Mouse (Mus musculus) stomach, embryonic 16.5 days (tissue): ENCODE measurements around the gene Tmod3. TPM values are rescaled to one million over a fixed set of nuclear protein-coding genes. Genes with fewer than 3 reads are reported as not detected.
A peak's percentile ranks its signal among the peaks of the same experiment; 100 is the strongest.

ENCODE experiments used
- ATAC-seq: fragments of 200-750 bp; cut with Nextera tagmentation; 2 replicates; pipeline ENCODE4 v1.8.0; 2017; ENCODE audit warnings: moderate number of reproducible peaks, moderate TSS enrichment; ENCODE audit not compliant: insufficient read depth, low FRiP score
- H3K27ac ChIP-seq: fragments of 300-500 bp; sonication (generic); 2 replicates; pipeline ENCODE4 v1.5.1; 2014; ENCODE audit warnings: low read length
- H3K27me3 ChIP-seq: fragments of 300-500 bp; sonication (generic); 2 replicates; pipeline ENCODE4 v1.6.1; 2014; ENCODE audit warnings: low read length, control low read depth, mixed read lengths; ENCODE audit not compliant: control insufficient read depth, insufficient read depth
- H3K36me3 ChIP-seq: fragments of 300-500 bp; sonication (generic); 2 replicates; pipeline ENCODE4 v1.6.1; 2014; ENCODE audit warnings: low read length; ENCODE audit not compliant: control insufficient read depth, insufficient read depth
- H3K4me1 ChIP-seq: fragments of 300-500 bp; sonication (generic); 2 replicates; pipeline ENCODE4 v1.6.1; 2014; ENCODE audit warnings: low read length, control low read depth, mixed read lengths; ENCODE audit not compliant: control insufficient read depth, insufficient read depth
- H3K4me2 ChIP-seq: fragments of 300-500 bp; sonication (generic); 2 replicates; pipeline ENCODE4 v1.6.1; 2014; ENCODE audit warnings: low read depth, low read length, mixed read lengths
- H3K4me3 ChIP-seq: fragments of 300-500 bp; sonication (generic); replicated peaks from 2 replicates; pipeline ENCODE4 v1.5.1; 2014; ENCODE audit warnings: mild to moderate bottlenecking, low read length
- H3K9ac ChIP-seq: fragments of 300-500 bp; sonication (generic); 2 replicates; pipeline ENCODE4 v1.6.1; 2014; ENCODE audit warnings: low read length
- H3K9me3 ChIP-seq: fragments of 300-500 bp; sonication (generic); replicated peaks from 2 replicates; pipeline ENCODE4 v1.6.1; 2016; ENCODE audit warnings: low read length, control low read depth; ENCODE audit not compliant: control insufficient read depth
- WGBS: fragments of 180-500 bp; shearing (Covaris S2); extraction: QIAGEN DNeasy Blood & Tissue Kit; methylation state at CpG from one replicate; pipeline ENCODE4 v1.1.7; 2014; 5-methylcytosine and 5-hydroxymethylcytosine counted together
- polyA plus RNA-seq: library from polyadenylated mRNA; unstranded; fragments of >200 nt; fragmentation: Nextera tagmentation; extraction: Ambion mirVana; gene quantifications from 2 replicates; pipeline ENCODE4 v1.2.1, GENCODE M21; 2015

Tmod3 gene
- polyA plus RNA-seq, 1 experiment from 2014 or later = 159 TPM

DNA sequence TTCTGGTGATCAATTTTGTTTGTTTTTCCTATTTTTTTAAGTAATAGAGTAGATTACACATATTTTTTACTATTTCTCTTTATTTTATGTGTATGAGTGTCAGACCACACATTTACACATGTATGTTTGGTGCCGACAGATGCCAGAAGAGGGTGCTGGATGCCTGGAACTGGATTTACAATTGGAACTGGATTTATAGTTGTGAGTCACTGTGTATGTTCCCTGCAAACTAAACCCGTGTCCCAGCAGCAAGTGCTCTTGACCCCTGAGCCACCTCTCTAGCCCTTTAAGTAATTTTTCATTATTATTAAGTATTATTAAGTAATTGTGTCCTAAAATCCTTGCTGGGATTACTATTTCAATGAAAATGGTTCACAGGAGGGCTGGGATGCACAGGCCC lies 37.2 kb downstream of the Tmod3 start:
- ATAC-seq = no peak
- 61% methylated on average over 2 of the region's 2 CpGs for WGBS
- Histone ChIP-seq H3K36me3 (0 out of 2 replicates have a peak, but pooled peaks cover 3% of the 10 kb centered on the region), H3K27ac (0 out of 2 replicates have a peak overlapping the region, but pooled peaks have one; percentile 36), H3K4me2 (no peak overlapping the region), H3K9me3 (no peaks in the 10 kb centered on the region), H3K9ac (no peak overlapping the region), H3K4me3 (no peak overlapping the region), H3K4me1 (no peaks in the 10 kb centered on the region), H3K27me3 (no peaks in the 10 kb centered on the region)

DNA sequence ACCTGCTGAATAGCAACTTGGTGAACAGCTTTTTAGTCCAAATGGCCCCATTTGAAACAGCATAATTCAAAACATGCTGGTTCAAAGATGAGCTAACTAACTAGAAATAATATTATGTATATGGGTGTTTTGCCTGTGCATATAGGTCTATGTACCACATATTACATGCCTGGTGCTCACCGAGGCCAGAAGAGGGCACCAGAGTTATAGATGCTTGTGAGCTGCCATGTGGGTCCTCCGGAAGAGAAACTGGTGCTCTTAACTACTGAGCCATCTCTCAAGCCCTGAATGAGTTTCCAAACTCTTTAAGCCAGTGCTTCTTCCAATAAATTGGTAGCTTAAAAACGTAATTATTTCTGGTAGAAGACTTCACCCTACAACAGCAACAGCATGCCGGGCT lies 37.7 kb downstream of the Tmod3 start:
- Histone ChIP-seq H3K4me1 (no peaks in the 10 kb centered on the region), H3K27me3 (no peaks in the 10 kb centered on the region), H3K9me3 (no peaks in the 10 kb centered on the region), H3K27ac (no peak overlapping the region), H3K36me3 (0 out of 2 replicates have a peak, but pooled peaks cover 3% of the 10 kb centered on the region), H3K4me2 (no peak overlapping the region), H3K4me3 (no peak overlapping the region), H3K9ac (no peak overlapping the region)
- 55% methylated on average over 4 of the region's 4 CpGs for WGBS
- no peak; the same call in 1 of the 2 replicates for ATAC-seq

DNA sequence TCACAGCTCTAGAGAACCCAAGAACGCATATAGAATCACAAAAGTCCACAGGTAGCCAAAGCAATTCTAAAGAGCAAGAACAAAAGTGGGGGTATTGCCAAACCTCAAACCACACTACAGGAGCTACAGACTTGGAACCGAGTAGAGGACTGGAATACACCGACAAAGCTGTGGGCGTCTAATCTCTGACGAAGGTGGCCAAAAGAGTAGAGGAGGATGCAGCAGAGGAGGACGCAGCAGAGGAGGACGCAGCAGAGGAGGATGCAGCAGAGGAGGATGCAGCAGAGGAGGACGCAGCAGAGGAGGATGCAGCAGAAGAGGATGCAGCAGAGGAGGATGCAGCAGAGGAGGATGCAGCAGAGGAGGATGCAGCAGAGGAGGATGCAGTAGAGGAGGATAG lies 38.5 kb downstream of the Tmod3 start:
- H3K4me3 ChIP-seq = no peak overlapping the region
- H3K27me3 ChIP-seq = no peaks in the 10 kb centered on the region
- H3K4me2 ChIP-seq = no peak overlapping the region
- no peak overlapping the region for H3K27ac ChIP-seq
- no peak for ATAC-seq
- no peak overlapping the region for H3K9ac ChIP-seq
- H3K9me3 ChIP-seq = no peaks in the 10 kb centered on the region
- H3K36me3 ChIP-seq = peaks cover 6% of the 10 kb centered on the region; the same call in 1 of the 2 replicates
- WGBS = 96% methylated on average over 8 of the region's 8 CpGs
- no peaks in the 10 kb centered on the region for H3K4me1 ChIP-seq

GRCm38 (mm10) chr9:75517751-75518150 lies 41.7 kb downstream of the Tmod3 start:
- no peaks in the 10 kb centered on the region for H3K27me3 ChIP-seq
- H3K4me1 ChIP-seq = no peaks in the 10 kb centered on the region
- no peaks in the 10 kb centered on the region for H3K9me3 ChIP-seq
- H3K4me2 ChIP-seq = no peak overlapping the region
- WGBS = 68% methylated on average over 3 of the region's 3 CpGs
- no peak overlapping the region for H3K27ac ChIP-seq
- peaks cover 17% of the 10 kb centered on the region for H3K36me3 ChIP-seq
- no peak for ATAC-seq
- H3K4me3 ChIP-seq = no peak overlapping the region
- H3K9ac ChIP-seq = no peak overlapping the region

DNA sequence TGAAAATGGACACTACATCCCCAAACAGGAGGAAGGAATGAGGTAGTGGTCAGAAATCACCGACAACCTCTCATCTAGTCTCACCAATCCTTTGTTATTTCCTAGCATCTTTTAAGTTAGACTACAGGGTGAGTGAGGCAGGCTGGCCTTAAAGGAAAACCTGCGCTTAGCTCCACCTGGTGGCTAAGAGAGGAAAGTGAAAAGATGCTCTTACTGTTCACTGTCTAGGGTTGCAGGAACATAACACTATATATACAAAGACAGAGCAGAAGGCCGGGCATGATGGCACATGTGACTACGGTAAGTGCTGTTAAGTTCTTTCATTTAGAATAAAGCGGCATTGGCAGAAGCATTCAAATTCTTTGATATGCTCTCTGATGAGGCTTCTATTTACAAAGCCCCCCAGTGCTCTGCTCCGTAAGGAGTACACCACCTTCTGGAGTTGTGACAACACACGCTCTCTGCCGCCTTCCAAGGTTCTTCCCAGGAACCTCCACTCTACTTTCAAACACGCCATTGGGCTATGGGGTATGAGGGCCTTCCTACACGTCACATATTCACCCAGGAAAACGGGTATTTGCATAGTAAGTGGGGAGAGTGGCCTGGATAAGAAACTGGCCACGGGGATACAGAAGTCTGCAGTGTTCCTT lies 43.9 kb downstream of the Tmod3 start:
- WGBS = 57% methylated on average over 12 of the region's 12 CpGs

DNA sequence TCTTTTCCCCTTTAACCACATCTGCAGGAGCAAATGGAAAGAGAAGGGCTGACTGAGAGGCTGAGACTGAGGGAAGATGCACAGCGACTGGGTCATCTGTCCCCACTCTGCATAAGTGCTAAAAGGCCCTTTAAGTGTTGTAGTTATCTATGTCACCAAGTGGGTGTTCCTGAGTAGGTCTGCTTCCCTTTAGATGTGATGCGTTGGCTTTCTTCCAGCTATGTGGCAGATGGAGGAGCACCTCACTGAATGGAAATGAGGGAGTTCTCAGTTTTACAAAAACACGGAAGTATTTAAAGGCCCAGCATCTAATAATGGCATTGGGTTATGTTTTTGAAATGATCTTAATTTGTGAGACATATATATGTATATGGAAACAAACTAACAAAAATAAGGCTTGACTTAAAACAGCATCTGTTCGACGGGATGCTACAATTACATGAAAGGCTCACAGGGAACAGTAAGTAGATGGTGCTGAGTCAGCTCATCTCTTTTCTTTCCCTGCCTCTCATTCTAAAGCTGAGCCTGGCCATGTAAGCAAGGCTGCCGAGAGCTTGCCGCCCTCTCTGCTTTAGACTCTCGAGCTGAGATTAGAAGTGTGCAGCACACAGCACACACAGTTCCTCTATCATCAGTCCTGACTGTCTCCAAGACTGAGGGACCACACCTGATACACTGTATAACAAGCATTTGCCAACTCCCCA lies 48.1 kb downstream of the Tmod3 start:
- no peak for ATAC-seq
- Histone ChIP-seq H3K27ac (no peak overlapping the region), H3K9me3 (no peaks in the 10 kb centered on the region), H3K4me1 (no peaks in the 10 kb centered on the region), H3K4me2 (no peak overlapping the region), H3K4me3 (no peak overlapping the region), H3K36me3 (peaks cover 33% of the 10 kb centered on the region), H3K27me3 (no peaks in the 10 kb centered on the region), H3K9ac (no peak overlapping the region)
- WGBS = 84% methylated on average over 8 of the region's 8 CpGs

More for the DNA sequence above, 43.9 kb downstream of the Tmod3 start:
- Histone ChIP-seq H3K27me3 (no peaks in the 10 kb centered on the region), H3K4me1 (no peaks in the 10 kb centered on the region), H3K27ac (no peak overlapping the region), H3K9me3 (no peaks in the 10 kb centered on the region), H3K4me3 (no peak overlapping the region), H3K36me3 (peaks cover 14% of the 10 kb centered on the region), H3K9ac (no peak overlapping the region), H3K4me2 (no peak overlapping the region)
- 0 out of 2 replicates have a peak, but pooled peaks have one; percentile 29 for ATAC-seq

GRCm38 (mm10) chr9:75504311-75504710 lies 55.1 kb downstream of the Tmod3 start:
- WGBS = 88% methylated on average over 6 of the region's 6 CpGs
- no peaks in the 10 kb centered on the region for H3K9me3 ChIP-seq
- no peak overlapping the region for H3K9ac ChIP-seq
- H3K36me3 ChIP-seq = peaks cover 27% of the 10 kb centered on the region
- no peaks in the 10 kb centered on the region for H3K4me1 ChIP-seq
- no peak overlapping the region for H3K4me2 ChIP-seq
- no peak overlapping the region for H3K4me3 ChIP-seq
- H3K27ac ChIP-seq = no peak overlapping the region
- H3K27me3 ChIP-seq = no peaks in the 10 kb centered on the region
- ATAC-seq = no peak

DNA sequence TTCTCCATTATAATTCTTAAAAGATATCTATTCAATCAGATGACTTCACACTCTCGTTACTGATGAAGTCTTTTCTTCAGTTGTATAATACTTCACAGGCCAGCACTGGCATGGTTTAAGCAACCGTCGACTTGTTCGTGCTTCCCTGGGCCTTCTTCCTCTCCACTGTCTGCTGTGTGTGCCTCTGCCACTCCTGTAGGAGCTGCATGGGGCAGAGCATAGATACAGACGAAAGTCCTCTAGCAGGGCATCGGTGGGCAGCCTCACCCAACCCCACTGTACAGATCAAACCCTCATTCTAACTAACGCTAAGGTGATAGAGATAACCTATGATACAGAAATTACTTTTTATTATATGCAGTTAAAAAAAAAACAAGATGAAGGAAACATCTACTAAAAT lies 60.9 kb downstream of the Tmod3 start:
- Histone ChIP-seq H3K27ac (no peak overlapping the region), H3K36me3 (peaks cover 23% of the 10 kb centered on the region), H3K27me3 (no peaks in the 10 kb centered on the region), H3K9ac (no peak overlapping the region), H3K9me3 (no peaks in the 10 kb centered on the region), H3K4me1 (no peaks in the 10 kb centered on the region), H3K4me2 (no peak overlapping the region), H3K4me3 (no peak overlapping the region)
- 96% methylated on average over 7 of the region's 7 CpGs for WGBS
- no peak for ATAC-seq

DNA sequence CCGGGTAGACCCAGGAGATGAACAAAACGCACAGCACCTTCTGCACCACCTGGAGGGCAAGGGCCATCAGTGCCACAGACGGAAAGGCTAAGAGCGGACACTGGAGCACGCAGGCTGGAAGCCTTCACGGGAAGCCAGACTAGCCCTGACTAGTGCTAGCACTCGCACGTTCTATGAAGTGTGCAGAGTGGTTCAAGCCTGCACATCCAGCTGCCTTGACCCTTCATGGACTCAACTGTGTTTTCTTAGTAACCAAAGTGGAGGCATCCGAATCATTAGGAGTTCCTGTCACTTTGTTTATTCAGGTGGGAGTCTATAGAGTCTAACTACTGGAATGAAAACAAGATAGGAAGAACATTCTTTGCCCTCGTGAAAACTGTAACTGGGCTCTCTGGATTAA lies 63.5 kb downstream of the Tmod3 start:
- Histone ChIP-seq H3K27me3 (no peaks in the 10 kb centered on the region), H3K9ac (no peak overlapping the region), H3K4me2 (no peak overlapping the region), H3K27ac (no peak overlapping the region), H3K36me3 (peaks cover 10% of the 10 kb centered on the region), H3K9me3 (no peaks in the 10 kb centered on the region), H3K4me3 (no peak overlapping the region), H3K4me1 (no peaks in the 10 kb centered on the region)
- WGBS = 56% methylated on average over 10 of the region's 10 CpGs
- ATAC-seq = no peak
